Mouse (Mus musculus) kidney, embryonic 14.5 days (tissue): Measurements from ENCODE around the gene Mrvi1. TPM values are rescaled to one million over a fixed set of nuclear protein-coding genes. Genes with fewer than 3 reads are reported as not detected.

ENCODE experiments used
- ATAC-seq: fragments of 200-750 bp; cut with Nextera tagmentation; 2 replicates; pipeline ENCODE4 v1.8.0; 2017; ENCODE audit warnings: moderate number of reproducible peaks, mild to moderate bottlenecking, moderate TSS enrichment, moderate library complexity; ENCODE audit not compliant: low FRiP score, low TSS enrichment
- H3K27ac ChIP-seq: fragments of 300-500 bp; sonication (generic); 2 replicates; pipeline ENCODE4 v1.5.1; 2014; ENCODE audit warnings: low read depth, mild to moderate bottlenecking, low read length, moderate library complexity, mixed read lengths
- H3K27me3 ChIP-seq: fragments of 300-500 bp; sonication (generic); 2 replicates; pipeline ENCODE4 v1.6.1; 2014; ENCODE audit warnings: mild to moderate bottlenecking, low read length; ENCODE audit not compliant: control insufficient read depth, insufficient read depth
- H3K36me3 ChIP-seq: fragments of 300-500 bp; sonication (generic); 2 replicates; pipeline ENCODE4 v1.6.1; 2014; ENCODE audit warnings: low read length, mixed read lengths; ENCODE audit not compliant: control insufficient read depth, insufficient read depth
- H3K4me1 ChIP-seq: fragments of 300-500 bp; sonication (generic); 2 replicates; pipeline ENCODE4 v1.6.1; 2014; ENCODE audit warnings: low read length, mixed read lengths; ENCODE audit not compliant: control insufficient read depth, insufficient read depth
- H3K4me2 ChIP-seq: fragments of 300-500 bp; sonication (generic); replicated peaks from 2 replicates; pipeline ENCODE4 v1.6.1; 2014; ENCODE audit warnings: low read depth, mild to moderate bottlenecking, low read length
- H3K4me3 ChIP-seq: fragments of 300-500 bp; sonication (generic); 2 replicates; pipeline ENCODE4 v1.5.1; 2014; ENCODE audit warnings: mild to moderate bottlenecking, low read length
- H3K9ac ChIP-seq: fragments of 300-500 bp; sonication (generic); 2 replicates; pipeline ENCODE4 v1.6.1; 2014; ENCODE audit warnings: low read depth, mild to moderate bottlenecking, low read length, moderate library complexity
- H3K9me3 ChIP-seq: fragments of 300-500 bp; sonication (generic); 2 replicates; pipeline ENCODE4 v1.6.1; 2016; ENCODE audit warnings: low read length; ENCODE audit not compliant: control insufficient read depth
- WGBS: fragments of 180-500 bp; shearing (Covaris S2); extraction: QIAGEN DNeasy Blood & Tissue Kit; methylation state at CpG from one replicate; pipeline ENCODE4 v1.1.7; 2014; 5-methylcytosine and 5-hydroxymethylcytosine counted together
- polyA plus RNA-seq: library from polyadenylated mRNA; unstranded; fragments of >200 nt; fragmentation: Nextera tagmentation; extraction: Ambion mirVana; gene quantifications from 2 replicates; pipeline ENCODE4 v1.2.1, GENCODE M21; 2014

Mrvi1 gene
- polyA plus RNA-seq, 1 experiment from 2014 or later: 15.1 TPM

- 83% methylated on average over 3 of the region's 3 CpGs for WGBS
- ATAC-seq: no peak
- Histone ChIP-seq H3K27ac (no peak overlapping the region), H3K4me3 (no peak overlapping the region), H3K36me3 (no peaks in the 10 kb centered on the region), H3K4me1 (0 out of 2 replicates have a peak, but pooled peaks cover 12% of the 10 kb centered on the region), H3K27me3 (no peaks in the 10 kb centered on the region), H3K9me3 (no peaks in the 10 kb centered on the region), H3K4me2 (no peak overlapping the region), H3K9ac (no peak overlapping the region)
Measured at GRCm38 (mm10) chr7:110965387-110965786, 16.9 kb downstream of the Mrvi1 start.

- ATAC-seq: no peak
- Histone ChIP-seq H3K4me1 (0 out of 2 replicates have a peak, but pooled peaks cover 12% of the 10 kb centered on the region), H3K4me3 (no peak overlapping the region), H3K9ac (no peak overlapping the region), H3K36me3 (no peaks in the 10 kb centered on the region), H3K27ac (no peak overlapping the region), H3K4me2 (no peak overlapping the region), H3K27me3 (no peaks in the 10 kb centered on the region), H3K9me3 (no peaks in the 10 kb centered on the region)
- 70% methylated on average over 3 of the region's 3 CpGs for WGBS
Measured at GRCm38 (mm10) chr7:110963655-110963997, 18.6 kb downstream of the Mrvi1 start.

GRCm38 (mm10) chr7:110962943-110963654 is 19.2 kb downstream of the Mrvi1 start:
- Histone ChIP-seq H3K9ac (no peak overlapping the region), H3K4me2 (no peak overlapping the region), H3K9me3 (no peaks in the 10 kb centered on the region), H3K4me1 (0 out of 2 replicates have a peak, but pooled peaks cover 12% of the 10 kb centered on the region), H3K36me3 (no peaks in the 10 kb centered on the region), H3K27ac (no peak overlapping the region), H3K27me3 (no peaks in the 10 kb centered on the region), H3K4me3 (no peak overlapping the region)
- 44% methylated on average over 9 of the region's 9 CpGs for WGBS
- ATAC-seq: 0 out of 2 replicates have a peak, but pooled peaks have one; percentile 66

GRCm38 (mm10) chr7:110962497-110962896 is 19.8 kb downstream of the Mrvi1 start:
- no peaks in the 10 kb centered on the region for H3K9me3 ChIP-seq
- WGBS: 81% methylated on average over 3 of the region's 3 CpGs
- no peak overlapping the region for H3K4me2 ChIP-seq
- H3K27me3 ChIP-seq: no peaks in the 10 kb centered on the region
- H3K4me3 ChIP-seq: no peak overlapping the region
- no peak overlapping the region for H3K9ac ChIP-seq
- H3K4me1 ChIP-seq: 0 out of 2 replicates have a peak, but pooled peaks cover 12% of the 10 kb centered on the region
- ATAC-seq: 0 out of 2 replicates have a peak, but pooled peaks have one; percentile 32
- H3K36me3 ChIP-seq: no peaks in the 10 kb centered on the region
- no peak overlapping the region for H3K27ac ChIP-seq

GRCm38 (mm10) chr7:110956422-110957170 is 25.7 kb downstream of the Mrvi1 start:
- no peak for ATAC-seq

GRCm38 (mm10) chr7:110955576-110955975 is 26.7 kb downstream of the Mrvi1 start:
- WGBS: 66% methylated on average over 2 of the region's 2 CpGs
- no peak overlapping the region for H3K27ac ChIP-seq
- no peaks in the 10 kb centered on the region; the same call in 1 of the 2 replicates for H3K4me1 ChIP-seq
- no peaks in the 10 kb centered on the region for H3K9me3 ChIP-seq
- no peaks in the 10 kb centered on the region for H3K36me3 ChIP-seq
- H3K4me2 ChIP-seq: no peak overlapping the region
- H3K27me3 ChIP-seq: no peaks in the 10 kb centered on the region
- no peak for ATAC-seq
- H3K9ac ChIP-seq: no peak overlapping the region
- H3K4me3 ChIP-seq: no peak overlapping the region

More at GRCm38 (mm10) chr7:110956422-110957170, 25.7 kb downstream of the Mrvi1 start:
- Histone ChIP-seq H3K36me3 (no peaks in the 10 kb centered on the region), H3K9ac (no peak overlapping the region), H3K4me3 (no peak overlapping the region), H3K27ac (no peak overlapping the region), H3K9me3 (no peaks in the 10 kb centered on the region), H3K4me2 (no peak overlapping the region), H3K4me1 (no peaks in the 10 kb centered on the region; the same call in 1 of the 2 replicates), H3K27me3 (no peaks in the 10 kb centered on the region)
- 84% methylated on average over 14 of the region's 14 CpGs for WGBS

- Histone ChIP-seq H3K4me2 (no peak overlapping the region), H3K9ac (no peak overlapping the region), H3K9me3 (no peaks in the 10 kb centered on the region), H3K27me3 (no peaks in the 10 kb centered on the region), H3K4me1 (no peaks in the 10 kb centered on the region; the same call in 1 of the 2 replicates), H3K36me3 (no peaks in the 10 kb centered on the region; the same call in 1 of the 2 replicates), H3K27ac (no peak overlapping the region), H3K4me3 (no peak overlapping the region)
- no peak for ATAC-seq
- 86% methylated on average over 6 of the region's 6 CpGs for WGBS
Measured at GRCm38 (mm10) chr7:110954072-110954858, 28.0 kb downstream of the Mrvi1 start.

- Histone ChIP-seq H3K27me3 (no peaks in the 10 kb centered on the region), H3K4me3 (no peak overlapping the region), H3K9me3 (no peaks in the 10 kb centered on the region), H3K9ac (no peak overlapping the region), H3K4me2 (no peak overlapping the region), H3K27ac (no peak overlapping the region; the same call in 1 of the 2 replicates), H3K36me3 (no peaks in the 10 kb centered on the region; the same call in 1 of the 2 replicates), H3K4me1 (no peaks in the 10 kb centered on the region; the same call in 1 of the 2 replicates)
- ATAC-seq: peak; percentile 42; the same call in 1 of the 2 replicates
- WGBS: 21% methylated on average over 1 of the region's 1 CpGs
Measured at GRCm38 (mm10) chr7:110953210-110953609, 29.1 kb downstream of the Mrvi1 start.
